Mouse (Mus musculus) kidney, embryonic 16.5 days (tissue): ENCODE results near the gene Pcnx. TPM values are rescaled to one million over a fixed set of nuclear protein-coding genes. Genes with fewer than 3 reads are reported as not detected.
A peak's percentile ranks its signal among the peaks of the same experiment; 100 is the strongest.

Source experiments
- ATAC-seq: fragments of 200-750 bp; cut with Nextera tagmentation; 2 replicates; pipeline ENCODE4 v1.8.0; 2017; ENCODE audit warnings: moderate TSS enrichment; ENCODE audit not compliant: low FRiP score, low TSS enrichment
- H3K27ac ChIP-seq: fragments of 300-500 bp; sonication (generic); 2 replicates; pipeline ENCODE4 v1.5.1; 2014; ENCODE audit warnings: low read length
- H3K27me3 ChIP-seq: fragments of 300-500 bp; sonication (generic); 2 replicates; pipeline ENCODE4 v1.6.1; 2014; ENCODE audit warnings: low read length, control low read depth, mixed read lengths; ENCODE audit not compliant: insufficient read depth
- H3K36me3 ChIP-seq: fragments of 300-500 bp; sonication (generic); 2 replicates; pipeline ENCODE4 v1.6.1; 2014; ENCODE audit warnings: low read length, control low read depth, mixed read lengths; ENCODE audit not compliant: insufficient read depth
- H3K4me1 ChIP-seq: fragments of 300-500 bp; sonication (generic); 2 replicates; pipeline ENCODE4 v1.6.1; 2014; ENCODE audit warnings: low read length, control low read depth, mixed read lengths; ENCODE audit not compliant: insufficient read depth
- H3K4me2 ChIP-seq: fragments of 300-500 bp; sonication (generic); replicated peaks from 2 replicates; pipeline ENCODE4 v1.6.1; 2014; ENCODE audit warnings: low read depth, low read length
- H3K4me3 ChIP-seq: fragments of 300-500 bp; sonication (generic); 2 replicates; pipeline ENCODE4 v1.5.1; 2014; ENCODE audit warnings: mild to moderate bottlenecking, low read length
- H3K9ac ChIP-seq: fragments of 300-500 bp; sonication (generic); replicated peaks from 2 replicates; pipeline ENCODE4 v1.6.1; 2014; ENCODE audit warnings: low read length
- H3K9me3 ChIP-seq: fragments of 300-500 bp; sonication (generic); 2 replicates; pipeline ENCODE4 v1.6.1; 2016; ENCODE audit warnings: low read length, control low read depth
- WGBS: fragments of 180-500 bp; shearing (Covaris S2); extraction: QIAGEN DNeasy Blood & Tissue Kit; methylation state at CpG from one replicate; pipeline ENCODE4 v1.1.7; 2014; 5-methylcytosine and 5-hydroxymethylcytosine counted together
- polyA plus RNA-seq: library from polyadenylated mRNA; unstranded; fragments of >200 nt; fragmentation: Nextera tagmentation; extraction: Ambion mirVana; gene quantifications from 2 replicates; pipeline ENCODE4 v1.2.1, GENCODE M21; 2015

Pcnx gene
- polyA plus RNA-seq, 1 experiment from 2014 or later, result 9.1 TPM

DNA sequence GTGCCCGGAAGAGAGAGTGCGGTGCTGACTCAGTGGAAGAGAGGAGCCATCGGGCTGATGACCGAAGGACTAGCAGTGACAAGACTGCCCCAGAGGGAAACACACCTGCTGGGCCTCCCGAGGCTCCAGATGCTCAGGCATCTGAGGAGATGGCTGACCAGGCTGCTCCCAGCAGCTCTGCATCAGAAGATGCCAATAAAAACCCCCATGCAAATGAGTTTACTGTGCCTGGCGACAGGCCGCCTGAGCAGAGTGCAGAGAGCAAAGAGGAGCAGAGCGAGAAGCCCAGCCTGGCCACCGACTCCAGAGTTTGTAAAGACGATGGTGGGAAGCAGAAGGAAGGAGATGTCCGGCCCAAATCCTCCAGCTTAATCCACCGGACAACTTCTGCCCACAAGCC is 58.5 kb downstream of the Pcnx start:
- Histone ChIP-seq H3K9ac (no peak overlapping the region), H3K36me3 (peaks cover 25% of the 10 kb centered on the region), H3K4me2 (no peak overlapping the region), H3K9me3 (no peaks in the 10 kb centered on the region), H3K4me3 (no peak overlapping the region), H3K27me3 (no peaks in the 10 kb centered on the region), H3K27ac (no peak overlapping the region), H3K4me1 (no peaks in the 10 kb centered on the region)
- ATAC-seq, result no peak
- 86% methylated on average over 12 of the region's 12 CpGs for WGBS

DNA sequence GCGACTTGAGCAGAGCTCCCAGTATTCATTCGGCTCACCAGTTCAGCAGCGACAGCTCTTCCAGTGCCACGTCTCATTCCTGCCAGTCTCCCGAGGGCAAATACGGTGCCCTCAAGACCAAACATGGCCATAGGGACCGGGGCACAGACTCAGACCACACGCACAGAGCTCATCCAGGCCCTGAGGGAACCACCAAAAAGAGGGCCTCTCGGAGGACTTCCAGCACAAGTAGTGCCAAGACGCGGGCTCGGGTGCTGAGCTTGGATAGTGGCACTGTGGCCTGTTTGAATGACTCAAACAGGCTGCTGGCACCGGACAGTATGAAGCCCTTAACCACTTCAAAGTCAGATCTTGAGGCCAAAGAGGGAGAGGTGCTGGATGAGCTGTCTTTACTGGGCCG is 59.1 kb downstream of the Pcnx start:
- ATAC-seq, result no peak
- no peaks in the 10 kb centered on the region for H3K27me3 ChIP-seq
- WGBS, result 95% methylated on average over 14 of the region's 14 CpGs

DNA sequence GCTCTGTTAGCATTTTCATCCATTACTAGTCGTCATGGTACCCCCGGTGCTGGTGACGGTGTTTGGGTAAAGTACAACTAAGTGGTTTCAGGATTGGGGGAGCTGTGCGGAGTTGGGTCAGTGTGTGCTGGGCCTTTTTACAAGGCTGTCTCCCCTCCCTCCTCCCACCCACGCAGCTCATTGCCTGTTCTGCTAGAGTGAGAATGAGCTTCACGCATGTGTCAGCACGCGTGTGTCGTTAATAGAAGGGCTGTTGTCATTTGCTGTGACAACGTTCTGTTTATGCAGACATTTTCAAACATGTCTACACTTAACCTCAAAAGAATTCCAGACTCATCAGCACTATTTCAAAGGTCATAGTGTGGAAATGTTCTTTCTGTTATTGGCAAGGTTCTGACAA is 60.2 kb downstream of the Pcnx start:
- Histone ChIP-seq H3K4me2 (no peak overlapping the region), H3K9me3 (no peaks in the 10 kb centered on the region), H3K4me3 (no peak overlapping the region), H3K27ac (no peak overlapping the region), H3K36me3 (peaks cover 22% of the 10 kb centered on the region), H3K4me1 (no peaks in the 10 kb centered on the region), H3K9ac (no peak overlapping the region), H3K27me3 (no peaks in the 10 kb centered on the region)
- ATAC-seq, result no peak
- 76% methylated on average over 10 of the region's 10 CpGs for WGBS

More for the DNA sequence above, 59.1 kb downstream of the Pcnx start:
- Histone ChIP-seq H3K4me3 (no peak overlapping the region), H3K36me3 (peaks cover 22% of the 10 kb centered on the region), H3K9me3 (no peaks in the 10 kb centered on the region), H3K4me1 (no peaks in the 10 kb centered on the region), H3K9ac (no peak overlapping the region), H3K4me2 (no peak overlapping the region), H3K27ac (no peak overlapping the region)

DNA sequence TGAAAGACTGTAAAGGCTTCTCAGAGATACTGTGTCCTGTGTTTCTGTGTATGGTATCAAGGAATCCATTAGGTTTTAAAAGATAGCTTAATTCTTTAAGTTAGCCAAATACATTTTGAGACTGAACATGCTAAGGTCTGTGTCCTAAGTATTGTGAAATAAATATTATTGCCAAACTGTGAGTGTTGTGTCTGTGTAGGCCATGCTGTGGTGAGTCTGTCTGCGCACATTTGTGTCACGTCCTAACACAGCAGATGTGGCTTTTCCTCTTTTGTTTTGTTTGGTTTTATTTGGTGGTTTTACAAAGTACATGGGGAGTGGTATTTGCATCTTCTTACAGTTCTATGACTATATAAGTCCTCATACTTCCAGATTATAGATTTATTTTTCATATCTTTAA is 60.8 kb downstream of the Pcnx start:
- no peak overlapping the region for H3K27ac ChIP-seq
- H3K4me3 ChIP-seq, result no peak overlapping the region
- no peak overlapping the region for H3K4me2 ChIP-seq
- no peaks in the 10 kb centered on the region for H3K27me3 ChIP-seq
- no peaks in the 10 kb centered on the region for H3K4me1 ChIP-seq
- H3K9me3 ChIP-seq, result no peaks in the 10 kb centered on the region
- peaks cover 22% of the 10 kb centered on the region for H3K36me3 ChIP-seq
- no peak for ATAC-seq
- no peak overlapping the region for H3K9ac ChIP-seq
- WGBS, result 76% methylated on average over 2 of the region's 2 CpGs

DNA sequence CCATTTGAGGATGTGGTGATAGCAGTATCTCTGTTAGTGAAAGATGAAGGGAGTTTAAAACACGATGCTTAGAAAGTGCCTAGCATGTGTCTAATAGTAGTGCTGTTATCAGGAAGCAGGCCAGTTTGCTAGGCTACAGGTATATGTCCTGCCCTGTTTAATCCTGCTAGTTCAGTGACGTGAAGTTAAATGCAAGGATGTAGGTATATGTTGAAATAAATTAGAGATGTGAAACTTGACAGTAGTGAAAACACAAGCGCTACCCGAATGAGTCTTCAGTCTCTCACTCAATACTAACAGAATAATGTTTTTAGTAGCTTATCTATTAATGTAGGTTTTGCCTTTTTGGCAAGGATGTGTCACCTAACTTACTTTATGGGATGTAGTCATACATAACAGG is 62.0 kb downstream of the Pcnx start:
- no peaks in the 10 kb centered on the region for H3K27me3 ChIP-seq

DNA sequence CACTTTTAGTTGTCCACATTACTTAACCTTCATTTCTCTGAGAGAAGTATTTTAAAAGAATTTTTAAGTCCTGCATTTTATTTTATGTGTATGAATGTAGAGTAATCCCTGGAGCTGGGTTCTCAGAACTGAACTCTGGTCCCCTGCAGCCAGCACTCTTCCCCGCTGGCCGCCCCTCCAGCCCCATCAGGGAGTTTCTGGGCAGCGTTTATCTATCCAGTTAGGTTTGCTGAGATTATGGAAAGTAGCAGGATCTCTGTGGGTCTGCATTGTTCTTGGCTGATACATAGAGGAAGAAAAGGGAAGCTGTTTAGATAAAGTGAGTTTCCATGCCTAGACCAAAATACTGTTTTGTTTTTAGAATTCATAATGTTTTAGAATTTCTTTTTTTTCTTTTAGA is 63.0 kb downstream of the Pcnx start:
- 0 out of 2 replicates have a peak, but pooled peaks cover 5% of the 10 kb centered on the region for H3K4me1 ChIP-seq
- H3K27ac ChIP-seq, result no peak overlapping the region
- H3K9me3 ChIP-seq, result no peaks in the 10 kb centered on the region
- no peak overlapping the region for H3K4me3 ChIP-seq
- H3K36me3 ChIP-seq, result peaks cover 17% of the 10 kb centered on the region
- no peaks in the 10 kb centered on the region for H3K27me3 ChIP-seq
- no peak overlapping the region for H3K9ac ChIP-seq
- H3K4me2 ChIP-seq, result no peak overlapping the region
- WGBS, result 81% methylated on average over 3 of the region's 3 CpGs
- no peak for ATAC-seq

More for the DNA sequence above, 62.0 kb downstream of the Pcnx start:
- ATAC-seq, result no peak
- Histone ChIP-seq H3K9me3 (no peaks in the 10 kb centered on the region), H3K9ac (no peak overlapping the region), H3K4me2 (no peak overlapping the region), H3K36me3 (peaks cover 22% of the 10 kb centered on the region), H3K4me3 (no peak overlapping the region), H3K4me1 (no peaks in the 10 kb centered on the region), H3K27ac (no peak overlapping the region)
- WGBS, result 85% methylated on average over 4 of the region's 4 CpGs

DNA sequence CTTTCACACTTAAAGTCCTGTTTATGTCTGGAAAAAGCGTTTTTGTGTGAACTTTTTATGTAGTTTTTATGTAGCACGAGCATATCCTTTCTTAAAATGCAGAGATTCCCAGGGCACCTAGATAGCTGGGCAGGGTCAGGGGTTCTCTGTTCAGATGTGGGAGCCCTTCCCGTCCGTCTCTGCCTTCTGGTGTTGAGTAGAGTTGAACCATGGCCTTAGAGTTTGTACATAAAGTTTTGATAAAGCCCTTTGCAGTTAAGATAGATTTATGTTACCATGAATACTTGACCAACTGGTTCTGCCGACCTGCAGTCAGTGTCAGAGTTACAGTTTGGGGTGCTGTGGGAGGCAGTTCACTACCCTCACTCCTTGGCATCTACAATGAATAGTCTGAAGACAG is 67.3 kb downstream of the Pcnx start:
- H3K4me1 ChIP-seq, result peaks cover 8% of the 10 kb centered on the region; the same call in 1 of the 2 replicates
- H3K4me3 ChIP-seq, result no peak overlapping the region
- no peak overlapping the region for H3K9ac ChIP-seq
- WGBS, result 77% methylated on average over 5 of the region's 5 CpGs
- H3K27ac ChIP-seq, result no peak overlapping the region
- ATAC-seq, result no peak
- H3K4me2 ChIP-seq, result no peak overlapping the region
- no peaks in the 10 kb centered on the region for H3K27me3 ChIP-seq
- no peaks in the 10 kb centered on the region for H3K36me3 ChIP-seq
- H3K9me3 ChIP-seq, result no peaks in the 10 kb centered on the region

DNA sequence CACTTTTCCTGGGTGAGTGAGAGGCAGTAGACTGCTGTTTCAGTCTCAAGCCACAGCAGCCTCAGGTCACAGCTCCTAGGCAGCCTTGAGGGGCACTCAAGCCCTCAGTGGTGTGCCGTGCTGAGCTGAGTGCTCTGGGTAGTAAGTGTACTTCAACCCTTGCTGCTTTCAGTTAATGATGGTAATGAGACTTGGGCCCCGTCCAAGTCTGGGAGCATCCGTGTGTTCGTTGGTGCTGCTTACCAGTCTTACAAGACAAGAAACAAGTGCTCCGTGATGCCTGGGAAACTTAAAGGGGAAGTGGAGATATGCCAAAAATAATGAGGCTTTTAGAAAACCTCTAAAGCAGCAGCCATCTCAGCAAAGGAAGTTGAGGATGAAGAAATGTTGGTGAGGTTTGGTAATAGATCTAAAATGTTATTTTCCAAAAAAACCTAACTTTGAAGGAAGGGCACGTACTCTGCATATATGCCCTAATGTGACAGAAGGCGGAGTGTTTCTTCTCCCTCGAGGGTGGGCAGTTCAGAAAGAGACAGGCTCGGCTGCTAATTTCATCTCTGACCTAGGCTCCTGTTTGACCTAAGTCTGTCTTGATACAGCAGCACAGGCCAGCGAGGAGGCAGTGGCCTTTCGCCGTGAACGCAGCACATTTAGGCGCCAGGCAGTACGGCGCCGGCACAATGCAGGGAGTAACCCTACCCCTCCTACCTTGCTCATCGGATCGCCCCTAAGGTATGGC is 68.0 kb downstream of the Pcnx start:
- H3K4me2 ChIP-seq, result no peak overlapping the region
- H3K27ac ChIP-seq, result no peak overlapping the region
- H3K36me3 ChIP-seq, result no peaks in the 10 kb centered on the region
- peaks cover 8% of the 10 kb centered on the region; the same call in 1 of the 2 replicates for H3K4me1 ChIP-seq
- H3K9ac ChIP-seq, result no peak overlapping the region
- WGBS, result 72% methylated on average over 19 of the region's 19 CpGs
- no peaks in the 10 kb centered on the region for H3K9me3 ChIP-seq
- no peak overlapping the region for H3K4me3 ChIP-seq
- no peaks in the 10 kb centered on the region for H3K27me3 ChIP-seq
- peak; percentile 54; the same call in 1 of the 2 replicates for ATAC-seq

DNA sequence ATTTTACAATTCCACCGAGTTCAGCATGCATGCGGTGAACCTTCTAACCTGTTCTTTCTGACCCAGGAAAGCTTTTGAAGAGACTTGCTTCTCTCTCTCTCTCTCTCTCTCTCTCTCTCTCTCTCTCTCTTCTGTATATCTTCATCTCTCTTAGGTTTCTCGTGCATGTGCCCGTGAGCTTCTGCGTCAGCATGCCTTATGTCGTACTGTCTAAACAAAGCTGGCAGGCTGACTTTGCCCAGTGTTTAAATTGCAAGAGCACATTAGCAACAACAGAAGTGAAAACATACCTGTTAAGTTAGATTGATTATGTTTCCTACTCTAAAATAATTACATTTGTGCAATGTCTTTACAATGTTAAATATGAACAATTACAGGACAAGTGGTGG is 68.6 kb downstream of the Pcnx start:
- 82% methylated on average over 6 of the region's 6 CpGs for WGBS
- H3K4me2 ChIP-seq, result no peak overlapping the region

DNA sequence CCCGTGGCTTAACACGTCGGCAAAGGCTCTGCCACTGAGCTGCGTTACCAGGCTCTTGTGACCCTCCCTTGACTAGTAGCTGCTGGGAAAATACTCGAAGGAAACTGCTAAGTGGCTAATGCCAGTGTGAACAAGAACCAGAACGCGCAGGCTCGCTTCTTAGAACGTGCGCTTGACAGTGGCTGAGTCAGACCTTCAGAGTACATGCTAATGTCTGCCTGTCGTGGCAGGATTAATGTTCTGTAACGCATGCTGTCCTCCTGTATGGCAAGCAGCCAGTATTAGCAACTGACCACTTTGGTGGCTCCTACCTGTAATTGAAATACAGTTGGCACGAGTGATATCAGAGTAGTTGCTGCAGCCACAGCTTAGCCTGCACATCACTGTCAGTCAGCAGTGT is 72.2 kb downstream of the Pcnx start:
- Histone ChIP-seq H3K27me3 (no peaks in the 10 kb centered on the region), H3K4me3 (no peak overlapping the region), H3K9me3 (no peaks in the 10 kb centered on the region), H3K36me3 (peaks cover 7% of the 10 kb centered on the region; the same call in 1 of the 2 replicates), H3K4me1 (peaks cover 8% of the 10 kb centered on the region; the same call in 1 of the 2 replicates), H3K9ac (no peak overlapping the region), H3K27ac (no peak overlapping the region), H3K4me2 (no peak overlapping the region)
- ATAC-seq, result peak; percentile 42; the same call in 1 of the 2 replicates
- 52% methylated on average over 13 of the region's 13 CpGs for WGBS

More for the DNA sequence above, 68.6 kb downstream of the Pcnx start:
- H3K4me3 ChIP-seq, result no peak overlapping the region
- no peaks in the 10 kb centered on the region for H3K9me3 ChIP-seq
- peaks cover 4% of the 10 kb centered on the region; the same call in 1 of the 2 replicates for H3K36me3 ChIP-seq
- H3K4me1 ChIP-seq, result peaks cover 8% of the 10 kb centered on the region; the same call in 1 of the 2 replicates
- H3K27me3 ChIP-seq, result no peaks in the 10 kb centered on the region
- no peak overlapping the region for H3K9ac ChIP-seq
- H3K27ac ChIP-seq, result no peak overlapping the region
- ATAC-seq, result no peak
